Mouse (Mus musculus): ENCODE results near the gene Gfod1.

DNA sequence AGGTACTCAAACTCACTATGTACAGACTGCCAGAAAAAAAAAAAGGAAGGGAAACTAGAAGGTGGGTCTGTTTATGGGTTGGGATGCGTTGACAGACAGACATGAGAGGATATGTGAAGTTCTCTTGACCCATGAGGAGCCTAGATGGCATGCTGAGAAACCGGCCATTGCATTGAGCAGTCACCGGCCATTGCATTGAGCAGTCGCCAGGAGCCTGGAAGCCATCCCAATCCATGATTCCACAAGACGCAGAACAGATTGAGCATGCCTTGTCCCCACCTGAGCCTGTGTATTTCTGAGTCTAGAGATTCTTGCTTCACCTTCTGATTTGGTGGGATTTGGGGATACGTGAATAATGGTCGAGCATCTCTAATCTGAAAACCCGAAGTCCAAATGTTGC lies 110.0 kb downstream of the Gfod1 start:
- TF ChIP-seq CHD2 (IDR thresholded peaks at IDR 0.05; ENCODE audit: low read depth, low read length) (no peak), ZC3H11A (IDR thresholded peaks at IDR 0.05; ENCODE audit: borderline replicate concordance, low read depth, low read length) (no peak), MAFK (IDR thresholded peaks at IDR 0.05; ENCODE audit: insufficient read depth, low read depth, low read length) (no peak), HCFC1 (IDR thresholded peaks at IDR 0.05; ENCODE audit: borderline replicate concordance, insufficient read depth, low read length) (no peak), ZNF384 (IDR thresholded peaks at IDR 0.05; ENCODE audit: low read depth, low read length) (no peak)

All from ES-E14 (cell line).